Mouse (Mus musculus) embryonic facial prominence, embryonic 14.5 days (tissue): Measurements from ENCODE around the gene Gm11564. TPM values are rescaled to one million over a fixed set of nuclear protein-coding genes. Genes with fewer than 3 reads are reported as not detected.
"Not testable (repeated sequence)": the region's sequence is repeated elsewhere in the genome, so short reads cannot be mapped to it uniquely, and the experiment has no call there.

Source experiments
- ATAC-seq: fragments of 200-750 bp; cut with Nextera tagmentation; 2 replicates; pipeline ENCODE4 v1.8.0; 2017; ENCODE audit warnings: low read depth, moderate number of reproducible peaks, moderate TSS enrichment
- DNase-seq: peaks from one replicate; pipeline ENCODE4 v3.0.0-alpha.2; 2015; ENCODE audit warnings: low spot score
- H3K27ac ChIP-seq: fragments of 300-500 bp; sonication (generic); replicated peaks from 2 replicates; pipeline ENCODE4 v1.5.1; 2014; ENCODE audit warnings: low read depth, mild to moderate bottlenecking, low read length, moderate library complexity
- H3K27me3 ChIP-seq: fragments of 300-500 bp; sonication (generic); replicated peaks from 2 replicates; pipeline ENCODE4 v1.6.1; 2014; ENCODE audit warnings: low read length; ENCODE audit not compliant: control insufficient read depth, insufficient read depth
- H3K36me3 ChIP-seq: fragments of 300-500 bp; sonication (generic); 2 replicates; pipeline ENCODE4 v1.6.1; 2014; ENCODE audit warnings: low read length, mixed read lengths; ENCODE audit not compliant: control insufficient read depth, insufficient read depth
- H3K4me1 ChIP-seq: fragments of 300-500 bp; sonication (generic); 2 replicates; pipeline ENCODE4 v1.6.1; 2014; ENCODE audit warnings: antibody characterized with exemption, low read length; ENCODE audit not compliant: control insufficient read depth, insufficient read depth
- H3K4me2 ChIP-seq: fragments of 300-500 bp; sonication (generic); 2 replicates; pipeline ENCODE4 v1.6.1; 2014; ENCODE audit warnings: low read depth, mild to moderate bottlenecking, low read length, moderate library complexity, mixed read lengths
- H3K4me3 ChIP-seq: fragments of 300-500 bp; sonication (generic); 2 replicates; pipeline ENCODE4 v1.5.1; 2014; ENCODE audit warnings: low read depth, mild to moderate bottlenecking, low read length
- H3K9ac ChIP-seq: fragments of 300-500 bp; sonication (generic); 2 replicates; pipeline ENCODE4 v1.6.1; 2014; ENCODE audit warnings: low read depth, mild to moderate bottlenecking, low read length, moderate library complexity, mixed read lengths
- H3K9me3 ChIP-seq: fragments of 300-500 bp; sonication (generic); 2 replicates; pipeline ENCODE4 v1.6.1; 2016; ENCODE audit warnings: low read length; ENCODE audit not compliant: control insufficient read depth
- WGBS: fragments of 180-500 bp; shearing (Covaris S2); extraction: QIAGEN DNeasy Blood & Tissue Kit; methylation state at CpG from one replicate; pipeline ENCODE4 v1.1.7; 2014; 5-methylcytosine and 5-hydroxymethylcytosine counted together
- polyA plus RNA-seq: library from polyadenylated mRNA; unstranded; fragments of >200 nt; fragmentation: Nextera tagmentation; extraction: Ambion mirVana; gene quantifications from 2 replicates; pipeline ENCODE4 v1.2.1, GENCODE M21; 2014

Gm11564 gene
- polyA plus RNA-seq, 1 experiment from 2014 or later = not detected

DNA sequence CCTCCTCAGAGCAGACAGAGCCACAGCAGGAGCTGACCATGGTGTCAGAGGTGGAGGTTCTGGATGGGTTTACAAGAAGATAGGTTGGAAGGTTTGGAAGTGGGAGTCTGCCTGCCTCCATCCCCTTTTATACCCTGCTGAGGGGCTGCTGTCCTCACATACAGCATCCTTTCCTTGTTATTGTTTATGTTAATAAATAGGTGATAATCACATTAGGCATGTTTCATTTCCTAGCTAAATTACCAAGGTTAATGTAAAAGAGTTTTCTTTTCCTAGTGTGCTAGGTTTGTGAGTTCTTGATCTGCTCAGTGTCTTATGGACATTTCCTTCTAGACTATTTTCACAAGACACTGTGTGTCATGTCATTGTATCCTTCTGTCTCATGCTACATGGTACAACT is 5.7 kb downstream of the Gm11564 start, which contains the start of gene Krtap4-13:
TSS of gene Krtap4-13 (minus strand) at position 101 of the 400 bp plus-strand sequence.
- not testable (repeated sequence) for H3K9ac ChIP-seq, H3K9me3 ChIP-seq, H3K27me3 ChIP-seq, H3K4me3 ChIP-seq, H3K4me2 ChIP-seq, H3K4me1 ChIP-seq, ATAC-seq, DNase-seq, H3K27ac ChIP-seq, H3K36me3 ChIP-seq

DNA sequence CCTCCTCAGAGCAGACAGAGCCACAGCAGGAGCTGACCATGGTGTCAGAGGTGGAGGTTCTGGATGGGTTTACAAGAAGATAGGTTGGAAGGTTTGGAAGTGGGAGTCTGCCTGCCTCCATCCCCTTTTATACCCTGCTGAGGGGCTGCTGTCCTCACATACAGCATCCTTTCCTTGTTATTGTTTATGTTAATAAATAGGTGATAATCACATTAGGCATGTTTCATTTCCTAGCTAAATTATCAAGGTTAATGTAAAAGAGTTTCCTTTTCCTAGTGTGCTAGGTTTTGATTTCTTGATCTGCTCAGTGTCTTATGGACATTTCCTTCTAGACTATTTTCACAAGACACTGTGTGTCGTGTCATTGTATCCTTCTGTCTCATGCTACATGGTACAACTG is 11.1 kb downstream of the Gm11564 start, which contains the start of gene Gm11554:
TSS of gene Gm11554 (minus strand) at position 101 of the 400 bp plus-strand sequence.
- not testable (repeated sequence) for H3K36me3 ChIP-seq, H3K27me3 ChIP-seq, H3K9me3 ChIP-seq, H3K4me1 ChIP-seq, H3K9ac ChIP-seq, ATAC-seq, DNase-seq, H3K4me2 ChIP-seq, H3K27ac ChIP-seq, H3K4me3 ChIP-seq
- WGBS = no CpG with 5 or more reads among the region's 1 CpGs

DNA sequence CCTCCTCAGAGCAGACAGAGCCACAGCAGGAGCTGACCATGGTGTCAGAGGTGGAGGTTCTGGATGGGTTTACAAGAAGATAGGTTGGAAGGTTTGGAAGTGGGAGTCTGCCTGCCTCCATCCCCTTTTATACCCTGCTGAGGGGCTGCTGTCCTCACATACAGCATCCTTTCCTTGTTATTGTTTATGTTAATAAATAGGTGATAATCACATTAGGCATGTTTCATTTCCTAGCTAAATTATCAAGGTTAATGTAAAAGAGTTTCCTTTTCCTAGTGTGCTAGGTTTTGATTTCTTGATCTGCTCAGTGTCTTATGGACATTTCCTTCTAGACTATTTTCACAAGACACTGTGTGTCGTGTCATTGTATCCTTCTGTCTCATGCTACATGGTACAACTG is 16.6 kb downstream of the Gm11564 start, which contains the start of gene Gm11569:
TSS of gene Gm11569 (minus strand) at position 101 of the 400 bp plus-strand sequence.
- not testable (repeated sequence) for H3K4me2 ChIP-seq, H3K9ac ChIP-seq, DNase-seq, H3K27me3 ChIP-seq, H3K4me1 ChIP-seq, H3K36me3 ChIP-seq, H3K9me3 ChIP-seq, H3K4me3 ChIP-seq, ATAC-seq, H3K27ac ChIP-seq
- no CpG with 5 or more reads among the region's 1 CpGs for WGBS

DNA sequence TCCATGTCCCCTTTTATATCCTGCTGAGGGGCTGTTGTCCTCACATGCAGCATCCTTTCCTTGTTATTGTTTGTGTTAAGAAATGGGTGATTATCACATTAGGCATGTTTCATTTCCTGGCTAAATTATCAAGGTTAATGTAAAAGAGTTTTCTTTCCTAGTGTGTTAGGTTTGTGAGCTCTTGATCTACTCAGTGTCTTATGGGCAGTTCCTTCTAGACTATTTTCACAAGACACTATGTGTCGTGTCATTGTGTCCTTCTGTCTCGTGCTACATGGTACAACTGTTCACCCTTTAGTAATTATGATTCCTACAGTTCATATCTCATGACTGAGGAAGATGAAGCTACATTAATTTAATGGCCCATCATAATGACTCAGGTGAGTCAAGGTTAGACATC is 22.1 kb downstream of the Gm11564 start, which contains the start of gene Gm11596:
TSS of gene Gm11596 (minus strand) at position 101 of the 400 bp plus-strand sequence.
- 81% methylated on average over 2 of the region's 2 CpGs for WGBS
- no peak for ATAC-seq
- DNase-seq = no peak
- H3K4me2 ChIP-seq = no peak within 1 kb of the TSS
- no peaks in the 10 kb centered on the region for H3K4me1 ChIP-seq
- H3K9me3 ChIP-seq = no peaks in the 10 kb centered on the region
- no peak within 1 kb of the TSS for H3K4me3 ChIP-seq
- no peak within 1 kb of the TSS for H3K9ac ChIP-seq
- H3K27me3 ChIP-seq = no peaks in the 10 kb centered on the region
- H3K36me3 ChIP-seq = no peaks in the 10 kb centered on the region
- no peak within 1 kb of the TSS for H3K27ac ChIP-seq

DNA sequence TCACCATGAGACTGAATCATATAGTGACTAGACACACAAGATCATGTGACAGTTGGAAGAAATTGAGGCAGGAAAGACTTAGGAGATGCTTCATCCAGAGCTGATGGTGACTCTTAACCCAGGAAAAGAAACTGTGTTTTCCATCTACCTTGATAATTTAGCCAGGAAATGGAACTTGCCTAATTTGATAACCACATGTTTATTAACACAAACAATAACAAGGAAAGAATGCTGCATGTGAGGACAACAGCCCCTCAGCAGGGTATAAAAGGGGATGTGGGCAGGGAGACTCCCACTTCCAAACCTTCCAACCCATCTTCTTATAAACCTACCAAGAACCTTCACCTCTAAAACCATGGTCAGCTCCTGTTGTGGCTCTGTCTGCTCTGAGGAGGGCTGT is 30.6 kb downstream of the Gm11564 start, which contains the start of gene Krtap4-9:
TSS of gene Krtap4-9 (plus strand) at position 301 of the 400 bp plus-strand sequence.
- H3K27ac ChIP-seq, ATAC-seq, H3K9ac ChIP-seq, H3K36me3 ChIP-seq, H3K4me2 ChIP-seq, H3K4me1 ChIP-seq, H3K4me3 ChIP-seq, DNase-seq, H3K9me3 ChIP-seq, H3K27me3 ChIP-seq: not testable (repeated sequence)

DNA sequence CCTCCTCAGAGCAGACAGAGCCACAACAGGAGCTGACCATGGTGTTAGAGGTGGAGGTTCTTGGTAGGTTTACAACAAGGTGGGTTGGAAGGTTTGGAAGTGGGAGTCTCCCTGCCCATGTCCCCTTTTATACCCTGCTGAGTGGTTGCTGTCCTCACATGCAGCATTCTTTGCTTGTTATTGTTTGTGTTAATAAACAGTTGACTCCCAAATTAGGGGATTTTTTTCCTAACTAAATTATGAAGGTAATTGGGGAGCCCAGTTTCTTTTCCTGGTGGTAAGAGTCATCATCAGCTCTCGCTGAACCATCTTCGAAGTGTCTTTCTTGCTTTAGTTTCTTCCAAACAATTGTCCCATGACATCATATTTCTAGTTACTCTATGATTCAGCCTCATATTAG is 34.9 kb downstream of the Gm11564 start, which contains the start of gene Krtap4-8:
TSS of gene Krtap4-8 (minus strand) at position 101 of the 400 bp plus-strand sequence.
- H3K9ac ChIP-seq = no peak within 1 kb of the TSS
- H3K36me3 ChIP-seq = no peaks in the 10 kb centered on the region
- no peaks in the 10 kb centered on the region for H3K9me3 ChIP-seq
- no peak within 1 kb of the TSS for H3K4me2 ChIP-seq
- H3K27me3 ChIP-seq = no peaks in the 10 kb centered on the region
- no peak for DNase-seq
- 91% methylated on average over 2 of the region's 2 CpGs for WGBS
- H3K4me3 ChIP-seq = no peak within 1 kb of the TSS
- no peaks in the 10 kb centered on the region for H3K4me1 ChIP-seq
- H3K27ac ChIP-seq = no peak within 1 kb of the TSS
- ATAC-seq = no peak

DNA sequence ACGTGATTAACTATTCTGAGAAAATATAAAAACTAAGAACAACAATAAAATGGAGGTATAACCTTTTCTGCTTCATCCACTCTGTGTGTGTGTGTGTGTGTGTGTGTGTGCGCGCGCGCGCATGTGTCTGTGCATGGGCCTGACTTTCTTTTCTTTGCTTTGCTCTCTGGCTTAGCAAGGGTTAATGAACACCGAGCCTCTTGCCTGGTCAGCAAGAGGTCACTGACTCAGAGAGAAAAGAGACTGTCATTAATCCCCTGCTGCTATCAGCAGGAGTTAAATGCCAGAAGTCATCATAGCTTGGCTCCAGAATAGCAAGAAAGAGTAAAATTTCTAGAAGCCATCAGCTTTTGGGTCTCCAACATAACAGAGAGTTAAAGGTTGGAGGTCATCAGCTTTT is 37.1 kb downstream of the Gm11564 start:
- WGBS = 54% methylated on average over 7 of the region's 7 CpGs
- ATAC-seq = no peak
- Histone ChIP-seq H3K9me3 (no peaks in the 10 kb centered on the region), H3K4me3 (no peak overlapping the region), H3K36me3 (no peaks in the 10 kb centered on the region), H3K27ac (no peak overlapping the region), H3K9ac (no peak overlapping the region), H3K4me2 (no peak overlapping the region), H3K27me3 (no peaks in the 10 kb centered on the region), H3K4me1 (no peaks in the 10 kb centered on the region)
- DNase-seq = no peak

DNA sequence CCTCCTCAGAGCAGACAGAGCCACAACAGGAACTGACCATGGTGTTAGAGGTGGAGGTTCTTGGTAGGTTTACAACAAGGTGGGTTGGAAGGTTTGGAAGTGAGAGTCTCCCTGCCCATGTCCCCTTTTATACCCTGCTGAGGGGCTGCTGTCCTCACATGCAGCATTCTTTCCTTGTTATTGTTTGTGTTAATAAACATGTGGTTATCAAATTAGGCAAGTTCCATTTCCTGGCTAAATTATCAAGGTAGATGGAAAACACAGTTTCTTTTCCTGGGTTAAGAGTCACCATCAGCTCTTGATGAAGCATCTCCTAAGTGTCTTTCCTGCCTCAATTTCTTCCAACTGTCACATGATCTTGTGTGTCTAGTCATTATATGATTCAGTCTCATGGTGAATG is 42.7 kb downstream of the Gm11564 start, which contains the start of gene Gm11595:
TSS of gene Gm11595 (minus strand) at position 101 of the 400 bp plus-strand sequence.
- H3K36me3 ChIP-seq, H3K4me3 ChIP-seq, H3K9ac ChIP-seq, H3K4me1 ChIP-seq, ATAC-seq, H3K9me3 ChIP-seq, H3K27me3 ChIP-seq, H3K4me2 ChIP-seq, H3K27ac ChIP-seq, DNase-seq: not testable (repeated sequence)

DNA sequence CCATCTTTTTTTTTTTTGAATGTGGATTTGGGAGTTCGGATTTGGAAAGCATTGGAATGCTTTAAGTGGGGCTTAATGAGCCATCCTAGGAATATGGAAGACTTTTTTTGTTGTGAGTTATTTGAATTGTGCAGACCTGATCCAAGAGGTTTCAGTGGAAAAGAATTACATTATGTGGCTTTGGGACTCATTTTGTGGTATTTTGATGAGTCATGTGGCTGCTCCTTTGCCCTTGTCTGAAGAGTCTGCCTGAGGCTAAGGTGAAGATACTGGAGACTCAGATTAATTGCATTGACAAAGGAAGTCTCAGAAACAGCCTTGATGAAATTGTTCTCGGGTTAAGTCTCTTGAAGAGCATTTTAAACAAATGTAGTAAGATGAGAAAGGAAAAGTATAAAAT is 47.1 kb downstream of the Gm11564 start:
- WGBS = 60% methylated on average over 2 of the region's 2 CpGs
- no peak overlapping the region for H3K9ac ChIP-seq
- ATAC-seq (no peak), DNase-seq (no peak)
- no peaks in the 10 kb centered on the region for H3K36me3 ChIP-seq
- no peak overlapping the region for H3K27ac ChIP-seq
- no peak overlapping the region for H3K4me2 ChIP-seq
- no peaks in the 10 kb centered on the region for H3K4me1 ChIP-seq
- no peaks in the 10 kb centered on the region for H3K27me3 ChIP-seq
- no peaks in the 10 kb centered on the region for H3K9me3 ChIP-seq
- no peak overlapping the region for H3K4me3 ChIP-seq
